Mouse (Mus musculus) midbrain, embryonic 16.5 days (tissue): ENCODE results near the gene Foxa2. TPM values are rescaled to one million over a fixed set of nuclear protein-coding genes. Genes with fewer than 3 reads are reported as not detected.
A peak's percentile ranks its signal among the peaks of the same experiment; 100 is the strongest.

Source experiments
- ATAC-seq: fragments of 200-750 bp; cut with Nextera tagmentation; 2 replicates; pipeline ENCODE4 v1.8.0; 2017; ENCODE audit warnings: moderate TSS enrichment
- H3K27ac ChIP-seq: fragments of 300-500 bp; sonication (generic); 2 replicates; pipeline ENCODE4 v1.5.1; 2014; ENCODE audit warnings: mild to moderate bottlenecking, low read length, mixed read lengths
- H3K27me3 ChIP-seq: fragments of 300-500 bp; sonication (generic); 2 replicates; pipeline ENCODE4 v1.6.1; 2014; ENCODE audit warnings: low read depth, low read length, mixed read lengths; ENCODE audit not compliant: control insufficient read depth, insufficient read depth
- H3K36me3 ChIP-seq: fragments of 300-500 bp; sonication (generic); 2 replicates; pipeline ENCODE4 v1.6.1; 2014; ENCODE audit warnings: mild to moderate bottlenecking, low read length, moderate library complexity, mixed read lengths; ENCODE audit not compliant: control insufficient read depth, insufficient read depth
- H3K4me1 ChIP-seq: fragments of 300-500 bp; sonication (generic); 2 replicates; pipeline ENCODE4 v1.6.1; 2014; ENCODE audit warnings: mild to moderate bottlenecking, low read length, mixed read lengths; ENCODE audit not compliant: control insufficient read depth, insufficient read depth
- H3K4me2 ChIP-seq: fragments of 300-500 bp; sonication (generic); 2 replicates; pipeline ENCODE4 v1.6.1; 2014; ENCODE audit warnings: mild to moderate bottlenecking, low read length, mixed read lengths
- H3K4me3 ChIP-seq: fragments of 300-500 bp; sonication (generic); 2 replicates; pipeline ENCODE4 v1.5.1; 2014; ENCODE audit warnings: low read depth, mild to moderate bottlenecking, low read length, moderate library complexity, mixed read lengths
- H3K9ac ChIP-seq: fragments of 300-500 bp; sonication (generic); 2 replicates; pipeline ENCODE4 v1.6.1; 2014; ENCODE audit warnings: low read depth, low read length, mixed read lengths
- H3K9me3 ChIP-seq: fragments of 300-500 bp; sonication (generic); replicated peaks from 2 replicates; pipeline ENCODE4 v1.6.1; 2014; ENCODE audit warnings: mild to moderate bottlenecking, low read length, mixed read lengths; ENCODE audit not compliant: control insufficient read depth, poor library complexity, severe bottlenecking
- WGBS: fragments of 180-500 bp; shearing (Covaris S2); extraction: QIAGEN DNeasy Blood & Tissue Kit; methylation state at CpG from one replicate; pipeline ENCODE4 v1.1.7; 2014; 5-methylcytosine and 5-hydroxymethylcytosine counted together
- polyA plus RNA-seq: library from polyadenylated mRNA; unstranded; fragments of >200 nt; fragmentation: Nextera tagmentation; extraction: Ambion mirVana; gene quantifications from 2 replicates; pipeline ENCODE4 v1.2.1, GENCODE M21; 2015

Gene Foxa2
- 1.9 and 4.1 TPM in 2 replicates for polyA plus RNA-seq

DNA sequence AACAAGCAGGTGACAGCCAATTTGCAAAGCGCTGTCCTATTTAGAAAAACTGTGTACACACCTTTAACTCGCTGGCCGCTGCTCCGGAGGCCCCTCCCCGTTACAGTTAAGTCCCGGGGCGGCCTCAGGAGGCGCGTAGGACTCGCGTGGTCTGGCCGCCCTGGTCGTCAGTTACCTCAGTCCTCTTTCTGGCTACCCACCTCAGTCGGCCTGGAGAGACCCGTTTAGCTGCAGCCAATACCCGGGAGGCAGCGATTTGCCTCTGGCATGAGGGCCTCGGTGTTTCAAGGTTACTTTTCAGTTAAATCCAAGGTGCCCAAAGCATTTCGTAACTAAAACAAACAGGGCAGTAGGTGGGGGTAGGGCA is at the start of gene Foxa2:
Foxa2 (minus strand) TSS at position 171 of the 367 bp plus-strand sequence.
- Histone ChIP-seq H3K4me1 (peaks cover 2% of the 10 kb centered on the region), H3K9me3 (no peaks in the 10 kb centered on the region), H3K36me3 (no peaks in the 10 kb centered on the region), H3K4me3 (peak within 1 kb of the TSS; percentile 22), H3K27ac (0 out of 2 replicates have a peak within 1 kb of the TSS, but pooled peaks have one; percentile 42), H3K27me3 (peaks cover 73% of the 10 kb centered on the region), H3K4me2 (peak within 1 kb of the TSS; percentile 26), H3K9ac (no peak within 1 kb of the TSS)
- under 1% methylated on average over 19 of the region's 19 CpGs for WGBS
- no peak for ATAC-seq

DNA sequence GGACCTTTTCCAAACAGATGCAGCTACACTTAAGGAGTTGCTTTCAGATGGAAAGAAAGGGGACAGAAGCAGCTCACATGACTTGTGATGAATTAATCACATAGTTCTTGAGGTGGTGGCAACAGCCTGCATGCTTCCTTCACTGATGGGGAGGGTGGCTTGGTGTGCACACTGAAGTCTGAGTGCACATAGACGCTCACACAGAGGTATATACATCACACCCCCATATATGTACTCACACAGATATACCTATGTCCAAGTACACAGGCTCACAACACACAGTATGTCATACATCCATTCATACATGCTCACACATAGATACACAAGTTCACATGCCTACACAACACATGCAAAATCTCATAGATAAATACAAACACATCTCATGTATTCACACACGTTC is 45.3 kb upstream of the Foxa2 start:
- Histone ChIP-seq H3K9me3 (no peaks in the 10 kb centered on the region), H3K27me3 (no peaks in the 10 kb centered on the region), H3K27ac (no peak overlapping the region), H3K9ac (no peak overlapping the region), H3K4me2 (no peak overlapping the region), H3K4me1 (no peaks in the 10 kb centered on the region), H3K36me3 (no peaks in the 10 kb centered on the region), H3K4me3 (no peak overlapping the region)
- 90% methylated on average over 2 of the region's 2 CpGs for WGBS
- ATAC-seq: no peak

DNA sequence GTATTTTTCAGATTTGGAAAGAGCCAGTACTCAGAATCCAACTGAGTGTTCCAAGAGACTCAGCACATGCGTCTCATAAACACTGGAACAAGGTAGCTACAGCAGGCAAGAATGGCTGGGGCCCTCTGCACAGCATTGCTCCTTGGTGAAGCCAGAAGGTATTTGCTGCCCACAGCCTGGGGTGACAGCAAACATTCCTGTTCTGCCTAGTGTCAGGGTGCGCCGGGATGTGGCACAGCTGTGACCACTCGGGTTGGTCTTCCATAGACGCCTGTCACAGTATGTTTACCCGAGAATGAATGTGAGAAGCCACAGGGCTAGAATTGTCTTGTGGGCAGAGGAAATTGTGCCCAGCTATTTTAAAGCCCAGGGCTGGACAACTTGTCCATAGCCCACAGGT is 44.9 kb upstream of the Foxa2 start:
- Histone ChIP-seq H3K4me1 (no peaks in the 10 kb centered on the region), H3K9ac (no peak overlapping the region), H3K9me3 (no peaks in the 10 kb centered on the region), H3K36me3 (no peaks in the 10 kb centered on the region), H3K4me3 (no peak overlapping the region), H3K27ac (no peak overlapping the region), H3K4me2 (no peak overlapping the region), H3K27me3 (no peaks in the 10 kb centered on the region)
- WGBS: 87% methylated on average over 6 of the region's 6 CpGs
- no peak for ATAC-seq

DNA sequence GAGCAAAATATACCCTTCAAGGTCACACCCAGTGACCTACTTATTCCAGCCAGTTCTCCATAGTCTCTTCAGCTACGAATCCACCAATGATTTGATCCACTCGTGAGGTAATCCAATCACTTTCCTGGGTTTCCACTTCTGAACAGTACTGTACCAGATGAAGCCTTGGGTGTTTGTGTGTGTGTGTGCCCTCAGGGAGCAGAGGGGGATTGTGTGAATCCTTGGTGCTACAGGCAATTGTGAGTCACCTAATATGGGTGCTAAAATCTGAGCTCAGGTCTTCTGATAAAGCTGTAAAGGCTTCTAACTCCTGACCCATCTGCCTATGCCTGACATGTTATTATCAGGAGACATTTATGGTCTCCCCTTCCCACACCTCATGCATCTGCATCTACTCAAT is 43.3 kb upstream of the Foxa2 start:
- no peak overlapping the region for H3K27ac ChIP-seq
- H3K9ac ChIP-seq: no peak overlapping the region
- no peaks in the 10 kb centered on the region for H3K9me3 ChIP-seq
- no peak overlapping the region for H3K4me3 ChIP-seq
- no peaks in the 10 kb centered on the region for H3K27me3 ChIP-seq
- H3K4me1 ChIP-seq: no peaks in the 10 kb centered on the region
- no peak for ATAC-seq
- no peak overlapping the region for H3K4me2 ChIP-seq
- H3K36me3 ChIP-seq: no peaks in the 10 kb centered on the region
- 93% methylated on average over 2 of the region's 2 CpGs for WGBS

DNA sequence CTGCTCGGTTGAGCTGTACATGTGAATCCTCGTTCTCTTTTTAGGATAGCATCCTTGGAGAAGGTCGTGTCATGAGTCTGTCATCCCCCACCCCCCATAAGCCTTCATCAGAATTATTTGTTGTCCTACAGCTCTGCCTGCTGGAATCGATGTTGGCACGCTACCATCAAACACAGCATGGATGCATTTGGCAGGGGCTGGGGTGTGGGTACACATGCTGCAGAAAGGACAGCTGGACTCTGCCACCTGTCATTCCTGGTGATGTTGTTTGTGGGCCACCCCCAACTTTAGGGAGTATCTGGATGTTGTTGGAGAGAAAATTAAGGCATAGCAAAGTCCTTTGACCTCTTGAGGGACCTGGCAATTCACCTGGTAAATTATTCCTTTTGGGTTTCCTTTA is 38.8 kb upstream of the Foxa2 start:
- Histone ChIP-seq H3K27ac (no peak overlapping the region), H3K4me3 (no peak overlapping the region), H3K9me3 (no peaks in the 10 kb centered on the region), H3K36me3 (no peaks in the 10 kb centered on the region), H3K9ac (no peak overlapping the region), H3K4me1 (no peaks in the 10 kb centered on the region), H3K4me2 (no peak overlapping the region), H3K27me3 (no peaks in the 10 kb centered on the region)
- ATAC-seq: no peak
- WGBS: 73% methylated on average over 5 of the region's 5 CpGs

DNA sequence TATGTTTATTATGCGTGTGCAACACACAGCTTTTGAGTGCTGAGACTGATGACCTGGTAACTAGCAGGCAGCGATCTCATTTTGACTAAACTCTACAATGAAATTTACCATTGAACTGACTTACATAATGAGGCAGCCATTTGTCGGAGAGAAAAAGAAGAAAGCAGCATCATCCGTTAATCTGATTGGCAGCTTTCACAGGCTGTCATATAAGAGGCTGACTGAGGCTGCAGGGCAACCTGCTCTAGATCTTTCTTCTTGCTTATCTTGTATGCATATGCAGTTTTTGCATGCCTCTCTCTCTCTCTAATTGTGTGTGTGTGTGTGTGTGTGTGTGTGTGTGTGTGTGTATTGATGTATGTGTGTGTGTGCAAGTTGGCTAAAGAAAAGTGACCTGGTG is 38.4 kb upstream of the Foxa2 start:
- Histone ChIP-seq H3K4me1 (no peaks in the 10 kb centered on the region), H3K27ac (no peak overlapping the region), H3K4me2 (no peak overlapping the region), H3K9me3 (no peaks in the 10 kb centered on the region), H3K27me3 (no peaks in the 10 kb centered on the region), H3K4me3 (no peak overlapping the region), H3K9ac (no peak overlapping the region), H3K36me3 (no peaks in the 10 kb centered on the region)
- 60% methylated on average over 4 of the region's 4 CpGs for WGBS
- ATAC-seq: no peak

DNA sequence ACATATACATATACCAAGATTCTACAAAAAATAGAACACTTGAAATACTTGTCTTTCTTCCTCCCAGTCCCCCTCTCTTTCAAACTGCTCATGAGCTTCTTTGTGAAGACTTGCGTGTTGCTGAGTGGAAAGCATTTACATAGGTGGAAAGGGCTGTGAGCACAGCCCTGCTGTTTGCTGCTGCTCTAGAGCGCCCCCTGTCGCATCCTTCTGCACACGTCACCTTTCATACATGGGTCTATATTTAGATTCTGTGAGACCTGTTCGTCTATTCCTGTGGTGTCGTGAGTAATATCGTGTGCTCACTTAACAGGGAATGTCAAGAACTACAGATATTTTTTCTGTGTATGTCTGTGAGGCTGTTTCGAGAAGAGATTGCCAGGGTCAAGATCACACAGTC is 35.5 kb upstream of the Foxa2 start:
- Histone ChIP-seq H3K4me1 (no peaks in the 10 kb centered on the region), H3K36me3 (no peaks in the 10 kb centered on the region), H3K9ac (no peak overlapping the region), H3K4me3 (no peak overlapping the region), H3K27me3 (no peaks in the 10 kb centered on the region), H3K9me3 (no peaks in the 10 kb centered on the region), H3K4me2 (no peak overlapping the region), H3K27ac (no peak overlapping the region)
- 18% methylated on average over 8 of the region's 8 CpGs for WGBS
- 0 out of 2 replicates have a peak, but pooled peaks have one; percentile 67 for ATAC-seq

DNA sequence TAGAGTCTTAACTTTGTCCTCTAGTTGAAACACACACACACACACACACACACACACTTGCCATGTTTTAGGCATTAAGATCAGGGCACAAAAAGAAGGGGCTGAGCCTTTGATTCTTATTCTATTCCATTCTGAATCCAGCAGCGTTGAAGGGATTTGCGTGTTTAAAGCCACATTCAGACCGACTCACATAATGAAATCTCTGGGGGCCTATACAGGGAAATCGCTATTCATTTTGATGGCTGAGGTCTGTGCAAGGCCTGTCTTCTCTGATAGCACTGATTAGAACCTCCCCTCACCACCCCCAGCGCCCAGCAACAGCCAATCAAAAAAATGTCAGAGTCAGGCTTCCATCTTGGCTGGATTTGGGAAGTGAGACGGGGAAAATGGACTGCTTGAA is 13.9 kb upstream of the Foxa2 start:
- no peaks in the 10 kb centered on the region for H3K9me3 ChIP-seq
- peak; percentile 75 for ATAC-seq
- H3K27me3 ChIP-seq: peaks cover 3% of the 10 kb centered on the region; the same call in 1 of the 2 replicates
- H3K4me1 ChIP-seq: no peaks in the 10 kb centered on the region
- no peaks in the 10 kb centered on the region for H3K36me3 ChIP-seq
- no peak overlapping the region for H3K27ac ChIP-seq
- WGBS: 24% methylated on average over 6 of the region's 6 CpGs
- H3K9ac ChIP-seq: no peak overlapping the region
- no peak overlapping the region for H3K4me2 ChIP-seq
- H3K4me3 ChIP-seq: no peak overlapping the region

DNA sequence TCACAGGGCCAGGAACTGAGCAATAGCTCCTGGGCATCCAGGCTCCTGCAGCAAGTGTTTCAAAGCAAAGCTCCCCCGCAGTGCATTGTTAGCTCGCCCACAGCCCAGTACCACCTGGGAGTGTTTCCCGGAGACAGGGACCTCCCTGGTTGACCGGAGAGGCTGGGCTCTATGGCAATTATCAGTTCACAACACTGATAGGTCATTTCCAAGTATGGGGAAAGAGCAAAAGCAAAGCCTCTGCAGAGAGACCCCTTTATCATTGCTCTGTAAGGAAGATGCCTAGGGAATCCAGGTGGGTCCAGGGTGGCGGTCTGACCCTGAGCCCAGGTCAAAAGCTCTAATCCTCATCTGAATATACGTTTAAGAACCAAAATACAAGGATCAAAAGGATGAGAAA is 6.6 kb upstream of the Foxa2 start:
- H3K9ac ChIP-seq: no peak overlapping the region
- no peak overlapping the region for H3K4me2 ChIP-seq
- no peaks in the 10 kb centered on the region; the same call in 1 of the 2 replicates for H3K4me1 ChIP-seq
- H3K4me3 ChIP-seq: no peak overlapping the region
- 7% methylated on average over 6 of the region's 6 CpGs for WGBS
- no peaks in the 10 kb centered on the region for H3K9me3 ChIP-seq
- no peaks in the 10 kb centered on the region for H3K36me3 ChIP-seq
- ATAC-seq: no peak
- no peak overlapping the region for H3K27ac ChIP-seq
- peaks cover 48% of the 10 kb centered on the region for H3K27me3 ChIP-seq
